Mouse (Mus musculus): ENCODE results near the gene Os9. TPM values are rescaled to one million over a fixed set of nuclear protein-coding genes. Genes with fewer than 3 reads are reported as not detected.
"Not testable (repeated sequence)": the region's sequence is repeated elsewhere in the genome, so short reads cannot be mapped to it uniquely, and the experiment has no call there.

Gene Os9
- total RNA-seq, 2 experiments from 2014 or later = 106 to 112 TPM

- DNase-seq (ENCODE audit: low spot score in 2 of 2) = not testable (repeated sequence)
These were observed 48.7 kb downstream of the Os9 start for GRCm38 (mm10) chr10:127072270-127072669.

GRCm38 (mm10) chr10:127071203-127071602 lies 49.7 kb downstream of the Os9 start:
- no peak for DNase-seq (ENCODE audit: low spot score in 2 of 2)
- intact Hi-C loops (cut with DNase I) = no loop called here

More at GRCm38 (mm10) chr10:127072270-127072669, 48.7 kb downstream of the Os9 start:
- intact Hi-C loops (cut with DNase I) = not testable (repeated sequence)

GRCm38 (mm10) chr10:127070190-127071121 lies 50.5 kb downstream of the Os9 start, which contains the start of gene Tspan31:
TSS of gene Tspan31 (minus strand) at chr10:127070264.
- DNase-seq (ENCODE audit: low spot score in 2 of 2) = peak; percentile 92 to 99
- intact Hi-C loops (cut with DNase I) = no loop called here

GRCm38 (mm10) chr10:127069281-127070189 lies 51.4 kb downstream of the Os9 start:
- no peak for DNase-seq (ENCODE audit: low spot score in 2 of 2)
- intact Hi-C loops (cut with DNase I) = no loop called here

- intact Hi-C loops (cut with DNase I) = no loop called here
- DNase-seq (ENCODE audit: low spot score in 2 of 2) = no peak
These were observed 52.4 kb downstream of the Os9 start for GRCm38 (mm10) chr10:127068360-127069038.

GRCm38 (mm10) chr10:127066519-127067018 lies 54.4 kb downstream of the Os9 start:
- no peak for DNase-seq (ENCODE audit: low spot score in 2 of 2)
- intact Hi-C loops (cut with DNase I) = no loop called here

- intact Hi-C loops (cut with DNase I) = no loop called here
- no peak for DNase-seq (ENCODE audit: low spot score in 2 of 2)
These were observed 55.0 kb downstream of the Os9 start for GRCm38 (mm10) chr10:127065981-127066380.

GRCm38 (mm10) chr10:127063913-127064870 lies 56.7 kb downstream of the Os9 start:
- DNase-seq (ENCODE audit: low spot score in 2 of 2) = no peak
- intact Hi-C loops (cut with DNase I) = no loop called here

- peak; percentile 99 for DNase-seq (ENCODE audit: low spot score in 2 of 2)
- intact Hi-C loops (cut with DNase I) = no loop called here
These were observed 57.6 kb downstream of the Os9 start, which contains the start of gene Cdk4 for GRCm38 (mm10) chr10:127063239-127063872. TSS of gene Cdk4 (plus strand) at chr10:127063534.

GRCm38 (mm10) chr10:127062503-127062902 lies 58.4 kb downstream of the Os9 start:
- DNase-seq (ENCODE audit: low spot score in 2 of 2) = no peak
- intact Hi-C loops (cut with DNase I) = no loop called here

- intact Hi-C loops (cut with DNase I); DNase-seq (ENCODE audit: low spot score in 2 of 2): not testable (repeated sequence)
These were observed 58.8 kb downstream of the Os9 start for GRCm38 (mm10) chr10:127062101-127062500.

GRCm38 (mm10) chr10:127061513-127061912 lies 59.4 kb downstream of the Os9 start:
- intact Hi-C loops (cut with DNase I) = no loop called here
- no peak for DNase-seq (ENCODE audit: low spot score in 2 of 2)

- peak in 1 of 2 experiments; percentile 56 for DNase-seq (ENCODE audit: low spot score in 2 of 2)
- intact Hi-C loops (cut with DNase I) = no loop called here
These were observed 59.8 kb downstream of the Os9 start for GRCm38 (mm10) chr10:127061085-127061484.

GRCm38 (mm10) chr10:127059968-127060916 lies 60.7 kb downstream of the Os9 start, which contains the start of gene March9:
TSS of gene March9 (minus strand) at chr10:127060184.
- DNase-seq (ENCODE audit: low spot score in 2 of 2) = peak; percentile 78 to 83
- intact Hi-C loops (cut with DNase I) = no loop called here

GRCm38 (mm10) chr10:127059174-127059967 lies 61.6 kb downstream of the Os9 start:
- intact Hi-C loops (cut with DNase I) = no loop called here
- no peak for DNase-seq (ENCODE audit: low spot score in 2 of 2)

GRCm38 (mm10) chr10:127058708-127059107 lies 62.2 kb downstream of the Os9 start:
- intact Hi-C loops (cut with DNase I) = no loop called here
- no peak for DNase-seq (ENCODE audit: low spot score in 2 of 2)
